Mouse (Mus musculus): Measurements from ENCODE around the gene Mettl21a. TPM values are rescaled to one million over a fixed set of nuclear protein-coding genes. Genes with fewer than 3 reads are reported as not detected.
"Not testable (repeated sequence)": the region's sequence is repeated elsewhere in the genome, so short reads cannot be mapped to it uniquely, and the experiment has no call there.

The Mettl21a gene
- polyA plus RNA-seq, 1 experiment, result 5.4 TPM

GRCm38 (mm10) chr1:64603381-64603780, 13.7 kb downstream of the Mettl21a start:
- 8% methylated on average over 5 of the region's 5 CpGs for WGBS
- no peak overlapping the region for H3K27ac ChIP-seq (ENCODE audit: control insufficient read depth, insufficient read depth, low read depth, low read length, poor library complexity)
- no peak overlapping the region for H3K4me3 ChIP-seq (replicated peaks; ENCODE audit: control insufficient read depth, low read depth, low read length)
- H3K4me1 ChIP-seq (ENCODE audit: control insufficient read depth, insufficient read depth, low read length), result peaks cover 1% of the 10 kb centered on the region; the same call in 1 of the 2 replicates
- no peak for TF ChIP-seq CTCF (IDR thresholded peaks at IDR 0.05; ENCODE audit: control insufficient read depth, insufficient read depth, low read length)
- TF ChIP-seq POLR2A (IDR thresholded peaks at IDR 0.05; ENCODE audit: borderline replicate concordance, control insufficient read depth, low read depth, low read length), result no peak

GRCm38 (mm10) chr1:64601242-64601842, 15.7 kb downstream of the Mettl21a start:
- 88% methylated on average over 6 of the region's 6 CpGs for WGBS
- Histone ChIP-seq H3K4me3 (replicated peaks; ENCODE audit: control insufficient read depth, low read depth, low read length) (no peak overlapping the region), H3K4me1 (ENCODE audit: control insufficient read depth, insufficient read depth, low read length) (peaks cover 1% of the 10 kb centered on the region; the same call in 1 of the 2 replicates), H3K27ac (ENCODE audit: control insufficient read depth, insufficient read depth, low read depth, low read length, poor library complexity) (no peak overlapping the region)
- TF ChIP-seq POLR2A (IDR thresholded peaks at IDR 0.05; ENCODE audit: borderline replicate concordance, control insufficient read depth, low read depth, low read length) (no peak), CTCF (IDR thresholded peaks at IDR 0.05; ENCODE audit: control insufficient read depth, insufficient read depth, low read length) (no peak)

GRCm38 (mm10) chr1:64600413-64601077, 16.5 kb downstream of the Mettl21a start:
- WGBS, result 84% methylated on average over 7 of the region's 7 CpGs
- Histone ChIP-seq H3K4me1 (ENCODE audit: control insufficient read depth, insufficient read depth, low read length) (peaks cover 1% of the 10 kb centered on the region; the same call in 1 of the 2 replicates), H3K27ac (ENCODE audit: control insufficient read depth, insufficient read depth, low read depth, low read length, poor library complexity) (no peak overlapping the region), H3K4me3 (replicated peaks; ENCODE audit: control insufficient read depth, low read depth, low read length) (no peak overlapping the region)
- no peak for TF ChIP-seq POLR2A (IDR thresholded peaks at IDR 0.05; ENCODE audit: borderline replicate concordance, control insufficient read depth, low read depth, low read length)
- no peak for TF ChIP-seq CTCF (IDR thresholded peaks at IDR 0.05; ENCODE audit: control insufficient read depth, insufficient read depth, low read length)

- TF ChIP-seq POLR2A (IDR thresholded peaks at IDR 0.05; ENCODE audit: borderline replicate concordance, control insufficient read depth, low read depth, low read length) (no peak), CTCF (IDR thresholded peaks at IDR 0.05; ENCODE audit: control insufficient read depth, insufficient read depth, low read length) (no peak)
- 50% methylated on average over 5 of the region's 5 CpGs for WGBS
- Histone ChIP-seq H3K4me3 (replicated peaks; ENCODE audit: control insufficient read depth, low read depth, low read length) (no peak overlapping the region), H3K4me1 (ENCODE audit: control insufficient read depth, insufficient read depth, low read length) (peaks cover 1% of the 10 kb centered on the region; the same call in 1 of the 2 replicates), H3K27ac (ENCODE audit: control insufficient read depth, insufficient read depth, low read depth, low read length, poor library complexity) (no peak overlapping the region)
These were observed 18.1 kb downstream of the Mettl21a start for GRCm38 (mm10) chr1:64598926-64599325.

- WGBS, result 90% methylated on average over 3 of the region's 3 CpGs
These were observed 38.2 kb downstream of the Mettl21a start for GRCm38 (mm10) chr1:64578801-64579200.

GRCm38 (mm10) chr1:64577911-64578310, 39.1 kb downstream of the Mettl21a start:
- H3K27ac ChIP-seq (ENCODE audit: control insufficient read depth, insufficient read depth, low read depth, low read length, poor library complexity); H3K4me3 ChIP-seq (replicated peaks; ENCODE audit: control insufficient read depth, low read depth, low read length); H3K4me1 ChIP-seq (ENCODE audit: control insufficient read depth, insufficient read depth, low read length): not testable (repeated sequence)
- WGBS, result 88% methylated on average over 9 of the region's 9 CpGs

More at GRCm38 (mm10) chr1:64578801-64579200, 38.2 kb downstream of the Mettl21a start:
- no peaks in the 10 kb centered on the region for H3K4me1 ChIP-seq (ENCODE audit: control insufficient read depth, insufficient read depth, low read length)
- TF ChIP-seq CTCF (IDR thresholded peaks at IDR 0.05; ENCODE audit: control insufficient read depth, insufficient read depth, low read length), result no peak
- TF ChIP-seq POLR2A (IDR thresholded peaks at IDR 0.05; ENCODE audit: borderline replicate concordance, control insufficient read depth, low read depth, low read length), result no peak
- H3K27ac ChIP-seq (ENCODE audit: control insufficient read depth, insufficient read depth, low read depth, low read length, poor library complexity), result no peak overlapping the region
- H3K4me3 ChIP-seq (replicated peaks; ENCODE audit: control insufficient read depth, low read depth, low read length), result no peak overlapping the region

- no peak for TF ChIP-seq CTCF (IDR thresholded peaks at IDR 0.05; ENCODE audit: control insufficient read depth, insufficient read depth, low read length)
- TF ChIP-seq POLR2A (IDR thresholded peaks at IDR 0.05; ENCODE audit: borderline replicate concordance, control insufficient read depth, low read depth, low read length), result no peak
- H3K27ac ChIP-seq (ENCODE audit: control insufficient read depth, insufficient read depth, low read depth, low read length, poor library complexity), result no peak overlapping the region
- H3K4me1 ChIP-seq (ENCODE audit: control insufficient read depth, insufficient read depth, low read length), result no peaks in the 10 kb centered on the region
- no peak overlapping the region for H3K4me3 ChIP-seq (replicated peaks; ENCODE audit: control insufficient read depth, low read depth, low read length)
- 86% methylated on average over 2 of the region's 2 CpGs for WGBS
These were observed 40.3 kb downstream of the Mettl21a start for GRCm38 (mm10) chr1:64576732-64577131.

- TF ChIP-seq POLR2A (IDR thresholded peaks at IDR 0.05; ENCODE audit: borderline replicate concordance, control insufficient read depth, low read depth, low read length), result no peak
- TF ChIP-seq CTCF (IDR thresholded peaks at IDR 0.05; ENCODE audit: control insufficient read depth, insufficient read depth, low read length), result no peak
- 93% methylated on average over 7 of the region's 7 CpGs for WGBS
- H3K4me3 ChIP-seq (replicated peaks; ENCODE audit: control insufficient read depth, low read depth, low read length), result no peak overlapping the region
- H3K4me1 ChIP-seq (ENCODE audit: control insufficient read depth, insufficient read depth, low read length), result no peaks in the 10 kb centered on the region
- H3K27ac ChIP-seq (ENCODE audit: control insufficient read depth, insufficient read depth, low read depth, low read length, poor library complexity), result no peak overlapping the region
These were observed 41.0 kb downstream of the Mettl21a start for GRCm38 (mm10) chr1:64576022-64576421.

Measured in bone marrow, adult 2 months (tissue).